Mouse (Mus musculus) C2C12 (cell line): ENCODE data around the gene Mmp17. TPM values are rescaled to one million over a fixed set of nuclear protein-coding genes. Genes with fewer than 3 reads are reported as not detected.
A peak's percentile ranks its signal among the peaks of the same experiment; 100 is the strongest.
"Not testable (repeated sequence)": the region's sequence is repeated elsewhere in the genome, so short reads cannot be mapped to it uniquely, and the experiment has no call there.

Source experiments
- H3K27me3 ChIP-seq: one replicate; pipeline ENCODE4 v1.6.1; 2011; ENCODE audit not compliant: control insufficient read depth, insufficient read depth, insufficient read length
- H3K36me3 ChIP-seq: one replicate; pipeline ENCODE4 v1.6.1; 2011; ENCODE audit not compliant: control insufficient read depth, insufficient read depth
- H3K4me3 ChIP-seq: one replicate; pipeline ENCODE4 v1.5.1; 2011; ENCODE audit warnings: mild to moderate bottlenecking, control low read depth; ENCODE audit not compliant: poor library complexity, insufficient read depth, severe bottlenecking
- H3K79me2 ChIP-seq: one replicate; pipeline ENCODE4 v1.6.1; 2011; ENCODE audit not compliant: control insufficient read depth, insufficient read depth
- H3K79me3 ChIP-seq: one replicate; pipeline ENCODE4 v1.6.1; 2011; ENCODE audit warnings: low read depth, control low read depth
- H3ac ChIP-seq: one replicate; pipeline ENCODE3; 2011; ENCODE audit warnings: low read depth; ENCODE audit not compliant: control insufficient read depth, insufficient read length
- CEBPB ChIP-seq: IDR thresholded peaks from one replicate; pipeline ENCODE4 v1.6.1; 2011; ENCODE audit warnings: low read depth, mild to moderate bottlenecking, control low read depth, moderate library complexity
- CTCF ChIP-seq: IDR thresholded peaks from one replicate; pipeline ENCODE4 v1.5.1; 2011; ENCODE audit not compliant: control insufficient read depth, insufficient read depth, insufficient read length
- FOSL1 ChIP-seq: IDR thresholded peaks from one replicate; pipeline ENCODE4 v1.8.0; 2011; ENCODE audit warnings: mild to moderate bottlenecking, low read length; ENCODE audit not compliant: poor library complexity, insufficient read depth, severe bottlenecking
- MAX ChIP-seq: IDR thresholded peaks from one replicate; pipeline ENCODE4 v1.6.1; 2011; ENCODE audit warnings: mild to moderate bottlenecking, control low read depth
- MYOD1 ChIP-seq: IDR thresholded peaks from one replicate; pipeline ENCODE4 v1.6.1; 2011; ENCODE audit warnings: low read depth; ENCODE audit not compliant: control insufficient read depth, insufficient read length
- MYOG ChIP-seq: IDR thresholded peaks from one replicate; pipeline ENCODE4 v1.6.1; 2011; ENCODE audit not compliant: control insufficient read depth, insufficient read length; ENCODE audit errors: extremely low read depth
- USF1 ChIP-seq: IDR thresholded peaks from one replicate; pipeline ENCODE4 v1.6.1; 2011; ENCODE audit warnings: low read depth, mild to moderate bottlenecking, control low read depth, moderate library complexity
- polyA plus RNA-seq: library from polyadenylated mRNA; unstranded; fragments of >200 nt; fragmentation: generic; extraction: Trizol; gene quantifications from one replicate; pipeline ENCODE4 v1.2.1, GENCODE M21; 2012; ENCODE audit warnings: missing spikeins

Mmp17 gene
- polyA plus RNA-seq, 1 experiment, result 0.26 TPM

DNA sequence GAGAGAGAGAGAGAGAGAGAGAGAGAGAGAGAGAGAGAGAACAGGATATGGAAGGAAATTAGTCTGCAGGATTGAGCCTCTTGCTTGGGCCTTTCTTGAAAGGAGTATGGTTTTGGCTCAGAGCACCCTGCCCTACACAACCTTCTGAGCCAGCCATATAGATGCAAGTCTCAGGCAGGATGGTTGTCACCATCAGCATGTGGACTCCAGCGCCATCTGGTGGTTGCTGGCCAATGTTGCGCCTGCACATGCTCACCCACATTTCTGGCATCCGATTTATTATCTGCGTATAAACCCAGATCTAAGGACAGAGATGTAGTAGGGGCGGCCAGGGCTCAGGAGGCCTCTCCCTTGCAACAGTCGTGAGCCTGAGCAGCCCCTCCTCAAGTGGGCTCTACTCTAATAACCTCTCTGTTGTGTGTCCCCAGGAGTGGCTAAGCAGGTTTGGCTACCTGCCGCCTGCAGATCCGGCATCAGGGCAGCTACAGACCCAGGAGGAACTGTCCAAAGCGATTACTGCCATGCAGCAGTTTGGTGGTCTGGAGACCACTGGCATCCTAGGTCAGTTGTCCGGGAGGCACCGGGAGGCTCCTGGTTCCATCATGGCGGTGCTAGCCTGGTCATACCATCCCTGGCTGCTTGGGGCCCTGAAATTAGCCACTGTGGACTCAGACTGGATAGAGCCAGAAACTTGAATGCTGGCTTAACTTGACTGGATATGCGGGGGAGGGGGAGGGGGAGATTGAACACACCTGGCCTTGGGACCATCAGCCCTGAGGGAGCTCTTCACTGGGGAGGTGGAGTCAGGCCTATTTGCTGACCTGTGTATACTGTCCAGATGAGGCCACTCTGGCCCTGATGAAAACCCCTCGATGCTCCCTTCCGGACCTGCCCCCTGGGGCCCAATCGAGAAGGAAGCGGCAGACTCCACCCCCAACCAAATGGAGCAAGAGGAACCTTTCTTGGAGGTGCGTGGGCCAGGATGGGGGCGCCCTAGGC is 10.4 kb downstream of the Mmp17 start:
- Histone ChIP-seq H3K4me3 (no peak overlapping the region), H3ac (no peak overlapping the region), H3K27me3 (peaks cover 28% of the 10 kb centered on the region), H3K79me2 (no peaks in the 10 kb centered on the region), H3K36me3 (no peaks in the 10 kb centered on the region), H3K79me3 (no peaks in the 10 kb centered on the region)
- TF ChIP-seq CTCF, result peak; percentile 95
- TF ChIP-seq MYOD1, result no peak

DNA sequence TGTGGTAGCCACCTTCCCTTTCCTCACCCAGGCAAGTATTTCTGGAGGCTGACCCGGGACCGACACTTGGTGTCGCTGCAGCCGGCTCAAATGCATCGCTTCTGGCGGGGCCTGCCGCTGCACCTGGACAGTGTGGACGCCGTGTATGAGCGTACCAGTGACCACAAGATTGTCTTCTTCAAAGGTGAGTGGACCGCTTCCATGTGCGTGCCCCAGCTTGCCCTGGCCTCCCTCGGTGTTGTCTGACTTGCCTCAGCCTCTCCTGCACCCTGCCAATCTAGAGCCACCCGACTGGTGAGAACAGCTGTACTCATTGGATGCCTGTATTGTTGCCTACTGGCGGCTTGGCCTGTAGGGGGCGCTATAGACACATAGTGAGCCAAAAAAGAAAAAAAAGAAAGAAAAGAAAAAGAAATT is 18.1 kb downstream of the Mmp17 start:
- no peaks in the 10 kb centered on the region for H3K36me3 ChIP-seq
- no peaks in the 10 kb centered on the region for H3K79me2 ChIP-seq
- no peak overlapping the region for H3K4me3 ChIP-seq
- TF ChIP-seq USF1, result no peak
- no peak for TF ChIP-seq MAX
- TF ChIP-seq MYOG, result no peak
- no peak for TF ChIP-seq MYOD1
- no peak for TF ChIP-seq CTCF
- TF ChIP-seq FOSL1, result no peak
- no peak for TF ChIP-seq CEBPB
- H3K79me3 ChIP-seq, result no peaks in the 10 kb centered on the region
- H3ac ChIP-seq, result no peak overlapping the region
- peaks cover 38% of the 10 kb centered on the region for H3K27me3 ChIP-seq

DNA sequence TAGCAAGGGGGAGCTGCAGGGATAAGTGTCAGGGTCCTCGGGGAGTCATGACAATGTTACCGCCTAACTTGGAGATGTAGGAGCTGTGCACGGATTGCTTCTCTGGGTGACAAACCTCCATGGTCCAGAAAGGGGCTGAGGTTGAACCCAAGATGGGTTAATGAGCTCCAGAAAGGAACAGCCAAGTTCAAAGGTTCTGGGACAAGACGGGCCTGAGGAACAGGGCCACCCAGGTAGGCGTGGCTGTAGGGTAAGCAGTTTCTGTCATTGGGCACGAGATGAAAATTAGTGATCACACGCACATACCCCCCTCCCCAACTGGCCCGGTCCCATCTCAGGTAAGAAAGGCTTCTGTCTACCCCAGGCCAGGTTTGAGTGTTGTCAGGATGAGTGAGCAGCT is 23.5 kb downstream of the Mmp17 start:
- H3K27me3 ChIP-seq, result peaks cover 61% of the 10 kb centered on the region
- H3K36me3 ChIP-seq, result no peaks in the 10 kb centered on the region
- no peaks in the 10 kb centered on the region for H3K79me2 ChIP-seq
- no peak overlapping the region for H3ac ChIP-seq
- no peak overlapping the region for H3K4me3 ChIP-seq
- no peak for TF ChIP-seq CEBPB
- no peak for TF ChIP-seq MYOD1
- TF ChIP-seq FOSL1, result no peak
- no peak for TF ChIP-seq MAX
- TF ChIP-seq MYOG, result no peak
- no peak for TF ChIP-seq USF1
- no peak for TF ChIP-seq CTCF
- no peaks in the 10 kb centered on the region for H3K79me3 ChIP-seq

DNA sequence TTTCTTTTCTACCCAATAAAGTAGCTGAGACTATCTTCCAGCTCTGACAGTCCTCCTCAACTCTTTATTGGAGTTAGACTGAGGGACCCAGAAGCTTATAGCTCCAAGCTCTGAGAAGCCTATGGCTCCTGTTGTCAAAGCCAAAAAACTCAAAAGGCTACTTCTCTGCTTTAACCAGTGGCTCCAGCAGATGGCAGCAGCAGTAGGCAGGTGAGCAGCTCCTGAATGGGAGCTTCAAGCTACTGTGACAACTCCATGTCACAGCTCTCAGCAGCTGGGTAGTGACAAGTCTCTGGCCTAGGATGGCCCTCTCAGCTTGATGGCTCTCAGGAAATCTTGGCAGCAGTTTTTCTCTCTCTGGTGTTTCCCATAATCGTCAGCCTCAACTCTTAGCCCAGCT is 27.1 kb downstream of the Mmp17 start:
- H3K79me2 ChIP-seq, result no peaks in the 10 kb centered on the region
- H3K4me3 ChIP-seq, result no peak overlapping the region
- H3K79me3 ChIP-seq, result no peaks in the 10 kb centered on the region
- H3ac ChIP-seq, result no peak overlapping the region
- peaks cover 66% of the 10 kb centered on the region for H3K27me3 ChIP-seq
- no peak for TF ChIP-seq CTCF
- TF ChIP-seq USF1, result no peak
- no peak for TF ChIP-seq MYOD1
- TF ChIP-seq CEBPB, result no peak
- TF ChIP-seq FOSL1, result no peak
- no peak for TF ChIP-seq MYOG
- no peak for TF ChIP-seq MAX
- H3K36me3 ChIP-seq, result no peaks in the 10 kb centered on the region

DNA sequence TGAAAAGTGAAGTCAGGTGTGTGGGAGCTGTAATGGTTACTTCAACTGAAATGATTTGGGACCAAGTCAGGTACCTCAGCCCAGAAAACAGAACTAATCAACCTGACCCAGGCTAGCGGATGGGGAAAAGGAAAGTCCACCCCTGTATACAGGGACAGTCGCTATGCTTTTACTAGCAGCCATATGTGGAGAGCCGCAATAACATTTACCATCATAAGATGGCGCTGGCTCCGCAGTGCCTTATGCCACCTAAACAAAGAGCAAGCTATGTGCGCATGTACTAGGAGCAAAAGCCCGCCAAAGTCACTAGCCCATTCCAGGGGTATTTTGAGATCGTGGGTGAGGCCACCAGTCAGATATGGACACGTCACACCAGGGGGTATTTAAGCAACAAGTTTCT is 36.6 kb downstream of the Mmp17 start:
- not testable (repeated sequence) for H3K79me2 ChIP-seq, H3ac ChIP-seq, H3K79me3 ChIP-seq, H3K27me3 ChIP-seq, H3K4me3 ChIP-seq, H3K36me3 ChIP-seq

DNA sequence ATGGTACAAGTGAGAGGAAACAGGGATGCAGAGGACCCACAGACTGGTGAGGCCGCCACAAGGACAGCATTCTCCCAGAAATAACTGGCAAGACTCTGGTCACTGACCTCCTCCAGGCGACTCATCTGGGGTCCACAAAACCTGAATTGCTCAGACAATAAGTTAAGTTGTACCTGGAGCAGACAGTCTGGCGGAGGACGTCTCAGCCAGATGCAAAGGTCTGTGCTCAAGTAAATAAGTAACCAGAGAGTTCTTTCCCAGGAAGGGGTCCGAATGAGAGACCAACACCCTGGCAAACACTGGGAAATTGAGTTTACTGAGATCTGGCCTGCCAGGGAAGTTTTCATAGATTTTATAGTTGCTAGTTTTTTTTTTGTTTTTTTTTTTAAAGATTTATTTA is 37.4 kb downstream of the Mmp17 start:
- Histone ChIP-seq H3K4me3 (no peak overlapping the region), H3K27me3 (no peaks in the 10 kb centered on the region), H3ac (no peak overlapping the region), H3K36me3 (no peaks in the 10 kb centered on the region), H3K79me3 (no peaks in the 10 kb centered on the region), H3K79me2 (no peaks in the 10 kb centered on the region)
- TF ChIP-seq MAX (no peak), FOSL1 (no peak), CEBPB (no peak)
